Mouse (Mus musculus) brain, embryonic 14.5 days (tissue): ENCODE data around the gene Spef1.

Source experiments
- CTCF ChIP-seq: fragments of 200-500 bp; IDR thresholded peaks from 2 replicates; pipeline ENCODE4 v1.5.1; 2012; ENCODE audit warnings: inconsistent platforms, mild to moderate bottlenecking, moderate library complexity, borderline replicate concordance; ENCODE audit not compliant: insufficient read depth, insufficient read length; ENCODE audit errors: extremely low read depth
- POLR2A ChIP-seq: fragments of 200-500 bp; IDR thresholded peaks from 2 replicates; pipeline ENCODE4 v1.6.1; 2012; ENCODE audit warnings: mild to moderate bottlenecking, inconsistent platforms, borderline replicate concordance; ENCODE audit not compliant: poor library complexity, insufficient read depth, insufficient read length, severe bottlenecking; ENCODE audit errors: extremely low read depth

GRCm38 (mm10) chr2:131159491-131159910 is 27.6 kb downstream of the Spef1 start:
- no peak for TF ChIP-seq POLR2A
- TF ChIP-seq CTCF, result no peak
